Mouse (Mus musculus): ENCODE data around the gene Trcg1.

Trcg1 gene

DNA sequence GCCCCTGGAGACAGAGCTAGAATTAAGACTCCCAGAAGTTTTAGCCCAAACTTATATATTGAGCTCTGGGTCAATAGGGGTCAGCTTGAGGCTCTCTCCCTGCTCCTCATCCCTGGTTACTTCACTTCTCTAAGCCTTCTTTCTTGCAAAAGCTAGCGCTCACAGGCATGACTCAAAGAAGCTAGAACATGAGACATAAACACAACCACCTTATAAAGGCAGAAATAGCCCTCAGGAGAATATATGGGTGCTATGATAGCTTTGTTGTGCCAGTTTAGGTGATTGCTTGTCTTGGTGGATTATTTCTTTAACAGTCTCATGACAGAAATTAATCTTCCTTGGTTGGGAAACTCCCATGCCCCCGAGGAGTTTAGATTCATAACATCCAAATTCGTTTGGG is 58.5 kb downstream of the Trcg1 start:
- in situ Hi-C loops (cut with MseI, MboI) = no loop called here

DNA sequence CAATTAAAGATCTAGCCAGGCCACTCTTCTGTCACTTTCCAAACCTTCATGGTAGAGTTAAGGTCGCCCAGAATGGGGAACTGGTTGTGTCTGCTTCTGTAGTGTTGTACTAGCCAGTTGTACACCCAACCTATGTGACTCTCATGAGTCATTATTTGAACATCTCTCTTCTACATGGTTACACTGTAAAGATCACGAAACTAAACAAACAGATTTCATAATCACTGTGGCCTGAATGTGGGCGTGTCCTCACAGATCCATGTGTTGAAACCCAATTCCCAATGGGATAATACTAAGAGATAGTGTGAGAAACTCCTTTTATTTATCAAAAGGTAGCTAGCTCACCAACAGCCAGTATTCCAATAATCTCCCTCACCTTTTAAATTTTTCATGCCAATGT is 59.3 kb downstream of the Trcg1 start:
- in situ Hi-C loops (cut with MseI, MboI) = no loop called here

DNA sequence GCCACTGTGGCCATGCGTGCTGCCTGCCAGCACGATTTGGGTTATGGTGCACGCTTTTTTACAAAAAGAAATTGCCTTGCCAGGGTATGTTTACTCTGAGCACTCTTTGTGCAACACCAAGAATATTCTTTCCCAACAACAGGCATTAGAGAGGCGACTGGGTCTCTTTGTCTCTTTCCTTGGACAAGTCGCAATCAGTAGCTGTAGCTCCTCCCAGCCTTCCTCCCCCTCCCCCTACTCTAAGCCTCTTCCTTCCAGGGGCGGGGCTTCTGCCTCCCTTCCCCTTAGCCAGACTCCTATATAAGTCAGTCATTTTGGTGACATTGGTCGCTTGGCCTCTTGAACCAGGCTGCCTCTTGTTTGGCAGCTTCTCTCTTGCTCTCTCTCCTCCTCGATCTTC is 59.9 kb downstream of the Trcg1 start:
- in situ Hi-C loops (cut with MseI, MboI) = no loop called here

DNA sequence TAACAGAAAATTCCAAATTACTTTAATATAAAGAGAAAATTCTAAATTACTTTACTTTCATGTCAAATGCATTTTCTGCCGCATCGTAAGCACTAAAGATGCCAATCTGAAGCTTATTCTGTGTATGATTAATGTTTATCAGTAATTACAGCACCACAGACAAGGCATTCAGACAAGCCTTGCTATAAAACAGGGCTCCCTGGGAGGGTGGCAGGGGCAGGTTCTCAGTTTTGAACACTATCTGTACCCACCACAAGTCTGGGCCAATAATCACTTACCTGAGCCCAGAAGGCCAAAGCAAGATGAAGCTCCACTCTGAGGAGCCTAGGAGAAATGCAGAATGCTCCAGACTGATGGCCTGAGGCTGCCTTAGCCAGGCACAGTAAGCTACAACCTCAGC is 61.6 kb downstream of the Trcg1 start:
- in situ Hi-C loops (cut with MseI, MboI) = no loop called here
